Mouse (Mus musculus): Measurements from ENCODE around the gene Gimap4. TPM values are rescaled to one million over a fixed set of nuclear protein-coding genes. Genes with fewer than 3 reads are reported as not detected.

Gene Gimap4
- total RNA-seq, 1 experiment from 2014 or later: 742 TPM

DNA sequence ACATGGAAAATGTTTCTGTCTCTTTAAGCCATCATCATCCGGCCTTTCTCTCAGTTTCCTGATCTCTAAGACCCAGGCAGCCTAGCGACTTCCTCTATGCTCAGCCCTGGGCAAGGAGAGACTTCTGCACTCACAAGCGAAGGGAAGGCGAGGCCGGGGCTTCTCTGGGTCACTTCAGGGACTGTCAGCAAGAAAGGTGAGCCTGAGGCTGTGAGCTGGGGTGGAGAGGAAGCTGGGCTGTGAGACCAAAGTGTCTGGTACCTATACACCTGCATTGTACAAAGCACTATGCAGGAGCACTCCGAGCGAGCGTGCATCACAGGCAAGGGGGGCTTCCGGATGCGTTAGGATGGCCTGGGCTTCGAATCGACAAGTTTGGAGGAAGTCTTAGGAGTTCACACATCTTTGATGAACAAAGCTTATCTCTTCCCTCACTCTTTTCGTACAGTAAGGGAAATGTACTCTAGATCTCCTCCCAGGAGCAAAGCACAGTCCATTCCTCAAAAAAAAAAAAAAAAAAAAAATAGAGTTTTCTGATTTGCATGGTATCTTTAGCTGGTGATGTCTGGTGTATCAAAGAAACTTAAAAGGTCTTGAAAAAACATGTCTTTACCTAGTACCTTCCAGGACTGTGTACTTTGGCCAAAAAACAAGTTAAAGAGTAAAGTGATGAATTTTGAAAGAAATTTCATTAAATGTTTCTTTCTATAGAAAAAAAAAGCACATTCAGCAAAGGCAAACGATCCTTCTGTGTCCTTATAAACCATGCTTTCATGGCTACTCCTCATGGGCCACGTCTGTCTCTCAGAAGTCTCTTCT, 54.8 kb downstream of the Gimap4 start, which contains the start of gene Gimap1:
Gene Gimap1, plus strand, starts transcription at position 94 of the 819 bp plus-strand sequence.
- ATAC-seq (replicated peaks; ENCODE audit: insufficient number of reproducible peaks, low FRiP score, low TSS enrichment, poor library complexity, severe bottlenecking): peak; percentile 59; the same call in 1 of the 2 replicates

- no peak for ATAC-seq (replicated peaks; ENCODE audit: insufficient number of reproducible peaks, low FRiP score, low TSS enrichment, poor library complexity, severe bottlenecking)
Measured at GRCm38 (mm10) chr6:48739780-48740055, 55.4 kb downstream of the Gimap4 start.

DNA sequence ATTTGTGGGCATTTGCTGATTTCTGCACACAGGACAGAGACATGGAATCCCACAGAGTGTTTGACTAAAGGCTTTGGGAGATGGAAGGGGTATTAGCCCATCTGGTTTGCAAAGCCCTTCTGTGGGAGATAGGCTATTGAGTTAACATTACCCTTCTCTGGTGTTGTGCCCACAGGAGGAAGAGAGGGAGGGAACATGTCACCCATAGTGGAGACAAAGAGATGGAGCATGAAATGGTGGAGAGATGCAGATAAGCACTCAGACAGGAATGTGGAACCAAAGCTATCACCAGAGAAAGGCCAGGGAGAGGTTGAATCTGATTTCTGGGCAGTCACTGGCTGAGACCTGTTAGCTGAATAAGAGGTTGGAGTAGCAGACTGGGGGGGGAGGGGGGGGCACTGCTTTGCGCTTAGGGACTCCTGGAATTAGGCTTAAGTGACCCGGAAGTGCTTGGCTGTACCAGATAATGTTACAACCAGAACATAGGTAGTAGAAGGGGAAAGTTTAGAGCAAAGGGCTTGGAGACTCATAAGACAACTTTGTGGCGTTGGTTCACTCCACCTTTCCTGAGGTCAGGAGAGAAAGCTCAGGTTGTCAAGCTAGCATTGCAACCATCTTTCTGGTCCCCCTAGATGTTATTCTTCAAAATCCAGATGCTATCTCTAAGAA, 56.3 kb downstream of the Gimap4 start:
- no peak for ATAC-seq (replicated peaks; ENCODE audit: insufficient number of reproducible peaks, low FRiP score, low TSS enrichment, poor library complexity, severe bottlenecking)

- no peak for ATAC-seq (replicated peaks; ENCODE audit: insufficient number of reproducible peaks, low FRiP score, low TSS enrichment, poor library complexity, severe bottlenecking)
Measured at GRCm38 (mm10) chr6:48741273-48741672, 56.9 kb downstream of the Gimap4 start.

Other genes with a start within 250 kb of the Gimap4 start
- gene Zfp467, start 238.7 kb upstream of the Gimap4 start, total RNA-seq (2017): 5.4 to 17.3 TPM (median 17.0 TPM) in 3 replicates
- gene Sspo, start 236.3 kb upstream of the Gimap4 start, total RNA-seq (2017): 0.10 to 2.7 TPM (median 0.39 TPM) in 3 replicates
- 1.8 TPM in 1 of 3 replicates, not detected in the others for gene Atp6v0e2, start 146.9 kb upstream of the Gimap4 start, total RNA-seq (2017)
- 11.2 to 24.6 TPM (median 14.3 TPM) in 3 replicates for gene Lrrc61, start 129.8 kb upstream of the Gimap4 start, total RNA-seq (2017)
- gene Rarres2, start 111.8 kb upstream of the Gimap4 start, total RNA-seq (2017): not detected in 3 replicates
- gene Gm45021, start 94.9 kb upstream of the Gimap4 start, total RNA-seq (2017): not detected in 3 replicates
- gene Repin1, start 90.7 kb upstream of the Gimap4 start, total RNA-seq (2017): 0.85 to 5.5 TPM (median 2.1 TPM) in 3 replicates
- gene Gm44965, start 90.6 kb upstream of the Gimap4 start, total RNA-seq (2017): 7.7 TPM in 1 of 3 replicates, not detected in the others
- gene Zfp775, start 82.5 kb upstream of the Gimap4 start, total RNA-seq (2017): 2.6 to 2.8 TPM (median 2.6 TPM) in 3 replicates
- 0.19 to 0.21 TPM in 2 of 3 replicates, not detected in the other for gene AI854703, start 57.8 kb upstream of the Gimap4 start, total RNA-seq (2017)
- gene Gimap8, start 37.3 kb upstream of the Gimap4 start, total RNA-seq (2017): 132 to 417 TPM (median 134 TPM) in 3 replicates
- gene Gimap9, start 8.4 kb upstream of the Gimap4 start, total RNA-seq (2017): 104 to 288 TPM (median 141 TPM) in 3 replicates
- 355 to 968 TPM (median 415 TPM) in 3 replicates for gene Gimap6, start 23.7 kb downstream of the Gimap4 start, total RNA-seq (2017)
- 17.6 to 57.0 TPM (median 34.4 TPM) in 3 replicates for gene Gm28053, start 34.1 kb downstream of the Gimap4 start, total RNA-seq (2017)
- gene Gimap7, start 34.1 kb downstream of the Gimap4 start, total RNA-seq (2017): 67.2 to 199 TPM (median 74.1 TPM) in 3 replicates
- 99.2 to 313 TPM (median 123 TPM) in 3 replicates for gene Gimap1, start 54.5 kb downstream of the Gimap4 start, total RNA-seq (2017)
- 91.7 to 178 TPM (median 113 TPM) in 3 replicates for gene Gimap5, start 61.6 kb downstream of the Gimap4 start, total RNA-seq (2017)
- gene Gimap3, start 86.3 kb downstream of the Gimap4 start, total RNA-seq (2017): 92.2 to 334 TPM (median 99.5 TPM) in 3 replicates
- gene Tmem176a, start 156.4 kb downstream of the Gimap4 start, total RNA-seq (2017): 2.7 to 9.7 TPM (median 4.4 TPM) in 3 replicates
- gene Tmem176b, start 156.9 kb downstream of the Gimap4 start, total RNA-seq (2017): 19.1 to 28.4 TPM (median 27.7 TPM) in 3 replicates
- not detected in 3 replicates for gene Aoc1, start 188.3 kb downstream of the Gimap4 start, total RNA-seq (2017)
- gene 1600015I10Rik, start 245.3 kb downstream of the Gimap4 start, total RNA-seq (2017): not detected in 3 replicates

Measured in monocyte, adult 5-6 weeks (primary cell).